8 mouse cellular contexts compared by ENCODE assay signal in the genomic region with DNA sequence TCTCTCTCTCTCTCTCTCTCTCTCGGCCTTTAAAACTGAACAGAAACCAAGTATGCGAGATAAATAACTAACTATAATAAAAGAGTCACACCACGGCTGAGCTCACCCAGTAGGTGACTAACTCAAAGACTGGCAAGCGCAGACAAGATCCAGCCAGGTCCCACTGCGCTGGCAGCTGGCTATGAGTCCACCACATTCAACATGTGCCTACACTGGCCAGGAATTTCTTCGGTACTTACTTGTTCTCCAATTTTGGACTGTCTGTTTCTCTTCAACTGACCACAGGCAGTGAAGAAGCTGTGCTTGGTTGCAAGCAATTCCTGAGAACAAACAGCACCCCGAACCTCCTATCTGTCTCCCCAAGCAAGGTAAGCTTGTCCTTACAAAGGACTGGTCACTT. TPM values are rescaled to one million over a fixed set of nuclear protein-coding genes. Genes with fewer than 3 reads are reported as not detected.
DNase-seq lines count a peak whose midpoint lies in the region; ATAC-seq and TF ChIP-seq lines count a peak whose summit lies in the region.

No protein-coding gene starts in this region.

- peaks cover 34% of the 10 kb centered on the region for H3K36me3 ChIP-seq in embryonic facial prominence, embryonic 12.5 days
- H3K36me3 ChIP-seq in hindbrain, embryonic 13.5 days, result peaks cover 33% of the 10 kb centered on the region
- peaks cover 24% of the 10 kb centered on the region for H3K36me3 ChIP-seq in liver, embryonic 11.5 days (ENCODE audit: control insufficient read depth, insufficient read depth, low read length)

- intact Hi-C loops in left cerebral cortex, postnatal 4 days (cut with DNase I), result no loop called here
- intact Hi-C loops in left cerebral cortex, adult 2 months (cut with DNase I), result no loop called here

- peak overlapping the region; percentile 30 for H3K9ac ChIP-seq in embryonic facial prominence, embryonic 12.5 days
- H3K9ac ChIP-seq in hindbrain, embryonic 13.5 days, result peak overlapping the region; percentile 97; the same call in 1 of the 2 replicates
- peak overlapping the region; percentile 95 for H3K9ac ChIP-seq in liver, embryonic 11.5 days (ENCODE audit: low read depth, low read length)

- WGBS in embryonic facial prominence, embryonic 12.5 days, result 68% methylated on average over 7 of the region's 7 CpGs
- WGBS in hindbrain, embryonic 13.5 days, result 63% methylated on average over 7 of the region's 7 CpGs
- WGBS in liver, embryonic 11.5 days, result 74% methylated on average over 7 of the region's 7 CpGs

- peak; percentile 67 for DNase-seq in left cerebral cortex, postnatal 4 days
- no peak for DNase-seq in left cerebral cortex, adult 2 months (ENCODE audit: extremely low spot score in 1 of 2, low spot score in 2 of 2)
- DNase-seq in liver, embryonic 11.5 days (ENCODE audit: low spot score), result no peak
- DNase-seq in embryo, embryonic 10 days (ENCODE audit: low spot score), result no peak
- no peak for DNase-seq in lung, postnatal 10 days

- H3K27ac ChIP-seq in left cerebral cortex, adult 2 months, result no peak overlapping the region
- no peak overlapping the region for H3K27ac ChIP-seq in embryonic facial prominence, embryonic 12.5 days
- no peak overlapping the region for H3K27ac ChIP-seq in hindbrain, embryonic 13.5 days
- H3K27ac ChIP-seq in liver, embryonic 11.5 days (ENCODE audit: low read depth, low read length), result no peak overlapping the region

- H3K9me3 ChIP-seq in embryonic facial prominence, embryonic 12.5 days, result no peaks in the 10 kb centered on the region
- no peaks in the 10 kb centered on the region for H3K9me3 ChIP-seq in hindbrain, embryonic 13.5 days
- no peaks in the 10 kb centered on the region for H3K9me3 ChIP-seq in liver, embryonic 11.5 days (ENCODE audit: control insufficient read depth, low read length)

- H3K4me3 ChIP-seq in left cerebral cortex, adult 2 months, result no peak overlapping the region
- peak overlapping the region; percentile 82 for H3K4me3 ChIP-seq in embryonic facial prominence, embryonic 12.5 days
- H3K4me3 ChIP-seq in hindbrain, embryonic 13.5 days, result peak overlapping the region; percentile 80
- H3K4me3 ChIP-seq in liver, embryonic 11.5 days (ENCODE audit: low read depth, low read length), result peak overlapping the region; percentile 93

- H3K4me2 ChIP-seq in embryonic facial prominence, embryonic 12.5 days (replicated peaks), result peak overlapping the region; percentile 71
- peak overlapping the region; percentile 75 for H3K4me2 ChIP-seq in hindbrain, embryonic 13.5 days
- H3K4me2 ChIP-seq in liver, embryonic 11.5 days, result peak overlapping the region; percentile 88

- H3K4me1 ChIP-seq in embryonic facial prominence, embryonic 12.5 days, result peaks cover 33% of the 10 kb centered on the region
- peaks cover 44% of the 10 kb centered on the region for H3K4me1 ChIP-seq in hindbrain, embryonic 13.5 days (replicated peaks)
- peaks cover 14% of the 10 kb centered on the region for H3K4me1 ChIP-seq in liver, embryonic 11.5 days (replicated peaks; ENCODE audit: control insufficient read depth, insufficient read depth, low read length)

- no peaks in the 10 kb centered on the region for H3K27me3 ChIP-seq in embryonic facial prominence, embryonic 12.5 days
- no peaks in the 10 kb centered on the region for H3K27me3 ChIP-seq in hindbrain, embryonic 13.5 days
- H3K27me3 ChIP-seq in liver, embryonic 11.5 days (replicated peaks; ENCODE audit: control insufficient read depth, insufficient read depth, low read length), result no peaks in the 10 kb centered on the region

- no peak for ATAC-seq in embryonic facial prominence, embryonic 12.5 days (ENCODE audit: insufficient number of reproducible peaks, insufficient read depth, low FRiP score, low TSS enrichment)
- no peak for ATAC-seq in hindbrain, embryonic 13.5 days (ENCODE audit: low FRiP score)
- ATAC-seq in liver, embryonic 11.5 days (replicated peaks; ENCODE audit: low FRiP score), result no peak
- ATAC-seq in megakaryocyte progenitor cell, adult 5-6 weeks (replicated peaks; ENCODE audit: poor library complexity), result no peak

- no peak for TF ChIP-seq CTCF in left cerebral cortex, adult 2 months (IDR thresholded peaks at IDR 0.05)

RNA-seq across cellular contexts. Expression of a gene that starts 2.1 kb away (rescaled TPM):
- total RNA-seq in left cerebral cortex, postnatal 4 days (2021), result 100 to 1,000 TPM in 1 of 2 experiments, 10 to 100 TPM in 1; 92.2 to 100 TPM
- 10 to 100 TPM; 51.5 to 60.0 TPM for total RNA-seq in left cerebral cortex, adult 2 months (2021)
- 112 and 119 TPM in 2 replicates for polyA plus RNA-seq in embryonic facial prominence, embryonic 12.5 days (2016; fragmentation: Nextera tagmentation; extraction: Ambion mirVana)
- polyA plus RNA-seq in hindbrain, embryonic 13.5 days (2015; fragmentation: Nextera tagmentation; extraction: Ambion mirVana), result 86.4 and 87.4 TPM in 2 replicates
- polyA plus RNA-seq in liver, embryonic 11.5 days (2014; fragmentation: Nextera tagmentation; extraction: Ambion mirVana), result 83.6 and 86.0 TPM in 2 replicates
- 87.0 and 98.7 TPM in 2 replicates for total RNA-seq in megakaryocyte progenitor cell, adult 5-6 weeks (2015)
- 63.9 and 67.6 TPM in 2 replicates for total RNA-seq in megakaryocyte progenitor cell, adult 5-6 weeks (2017)

Comparison
In these comparisons a context has a peak if more than half of its experiments do, and no peak if none do; other contexts are left out.
1. H3K9ac ChIP-seq: peak in every context shown above with its lines; median percentile 97 in hindbrain, embryonic 13.5 days; 95 in liver, embryonic 11.5 days; 30 in embryonic facial prominence, embryonic 12.5 days.